Mouse (Mus musculus): ENCODE measurements around the gene Cdh4.

Cdh4 gene

GRCm38 (mm10) chr2:179600347-179600746, 158.1 kb downstream of the Cdh4 start:
- POLR2A ChIA-PET, result interaction anchor here in 1 of 4 experiments (2.0 kb wide), 1 partner anchor 57 kb away, joined by 5 read pairs; no protein-coding TSS in a partner anchor

GRCm38 (mm10) chr2:179601167-179601566, 158.9 kb downstream of the Cdh4 start:
- CTCF ChIA-PET, result no interaction called here
- POLR2A ChIA-PET, result interaction anchor here in 1 of 4 experiments (2.0 kb wide), 1 partner anchor 58 kb away, joined by 5 read pairs; no protein-coding TSS in a partner anchor

More at GRCm38 (mm10) chr2:179600347-179600746, 158.1 kb downstream of the Cdh4 start:
- CTCF ChIA-PET, result no interaction called here

GRCm38 (mm10) chr2:179604746-179605145, 162.5 kb downstream of the Cdh4 start:
- CTCF ChIA-PET, result no interaction called here
- POLR2A ChIA-PET, result interaction anchor here in 1 of 4 experiments (1.0 kb wide), 1 partner anchor 64 kb away, joined by 3 read pairs; no protein-coding TSS in a partner anchor

GRCm38 (mm10) chr2:179605255-179605654, 163.0 kb downstream of the Cdh4 start:
- ChIA-PET CTCF (no interaction called here), POLR2A (no interaction called here)

GRCm38 (mm10) chr2:179606341-179606740, 164.1 kb downstream of the Cdh4 start:
- POLR2A ChIA-PET, result no interaction called here

GRCm38 (mm10) chr2:179615906-179616305, 173.7 kb downstream of the Cdh4 start:
- CTCF ChIA-PET, result no interaction called here
- POLR2A ChIA-PET, result interaction anchor here in 1 of 4 experiments (1.1 kb wide), 1 partner anchor 24 kb away, joined by 3 read pairs; no protein-coding TSS in a partner anchor

More at GRCm38 (mm10) chr2:179606341-179606740, 164.1 kb downstream of the Cdh4 start:
- CTCF ChIA-PET, result interaction anchor here in 1 of 4 experiments (0.6 kb wide), 1 partner anchor 1432 kb away, joined by 7 read pairs; no protein-coding TSS in a partner anchor

GRCm38 (mm10) chr2:179623643-179624473, 181.6 kb downstream of the Cdh4 start:
- POLR2A ChIA-PET, result no interaction called here
- CTCF ChIA-PET, result interaction anchor here in 1 of 4 experiments (0.6 kb wide), 1 partner anchor 483 kb away, joined by 3 read pairs; no protein-coding TSS in a partner anchor

- POLR2A ChIA-PET, result no interaction called here
- CTCF ChIA-PET, result no interaction called here
These were observed 185.3 kb downstream of the Cdh4 start for GRCm38 (mm10) chr2:179627563-179627962.

GRCm38 (mm10) chr2:179630720-179631119, 188.5 kb downstream of the Cdh4 start:
- ChIA-PET POLR2A (no interaction called here), CTCF (no interaction called here)

- ChIA-PET CTCF (interaction anchor here in 2 of 4 experiments (0.6 to 1.5 kb wide), 3 partner anchors 62 to 210 kb away, joined by 3 to 5 read pairs (median 5); no protein-coding TSS in a partner anchor), POLR2A (no interaction called here)
These were observed 198.5 kb downstream of the Cdh4 start for GRCm38 (mm10) chr2:179640576-179641301.

GRCm38 (mm10) chr2:179648573-179649263, 206.5 kb downstream of the Cdh4 start:
- POLR2A ChIA-PET, result no interaction called here
- CTCF ChIA-PET, result interaction anchor here in 1 of 4 experiments (1.0 kb wide), 1 partner anchor 455 kb away, joined by 3 read pairs; no protein-coding TSS in a partner anchor

- CTCF ChIA-PET, result interaction anchor here in 2 of 4 experiments (0.6 to 1.0 kb wide), 2 partner anchors 36 to 102 kb away, joined by 3 read pairs; no protein-coding TSS in a partner anchor
These were observed 207.1 kb downstream of the Cdh4 start for GRCm38 (mm10) chr2:179649370-179649769.

GRCm38 (mm10) chr2:179650168-179650567, 207.9 kb downstream of the Cdh4 start:
- POLR2A ChIA-PET, result interaction anchor here in 1 of 4 experiments (0.6 to 1.3 kb wide), 3 partner anchors 11 to 1041 kb away, joined by 3 read pairs; no protein-coding TSS in a partner anchor
- CTCF ChIA-PET, result interaction anchor here in 2 of 4 experiments (0.6 to 1.0 kb wide), 3 partner anchors 35 to 268 kb away, joined by 3 read pairs; no protein-coding TSS in a partner anchor

More at GRCm38 (mm10) chr2:179649370-179649769, 207.1 kb downstream of the Cdh4 start:
- POLR2A ChIA-PET, result interaction anchor here in 1 of 4 experiments (1.2 to 1.3 kb wide), 2 partner anchors 12 to 74 kb away, joined by 3 read pairs; no protein-coding TSS in a partner anchor

GRCm38 (mm10) chr2:179655506-179655905, 213.3 kb downstream of the Cdh4 start:
- POLR2A ChIA-PET, result no interaction called here

GRCm38 (mm10) chr2:179659254-179659653, 217.0 kb downstream of the Cdh4 start:
- POLR2A ChIA-PET, result no interaction called here
- CTCF ChIA-PET, result interaction anchor here in 1 of 4 experiments (0.6 kb wide), 1 partner anchor 1199 kb away, joined by 4 read pairs; no protein-coding TSS in a partner anchor

More at GRCm38 (mm10) chr2:179655506-179655905, 213.3 kb downstream of the Cdh4 start:
- CTCF ChIA-PET, result interaction anchor here in 1 of 4 experiments (0.7 kb wide), 1 partner anchor 210 kb away, joined by 4 read pairs; no protein-coding TSS in a partner anchor

- POLR2A ChIA-PET, result interaction anchor here in 1 of 4 experiments (0.5 to 1.2 kb wide), 3 partner anchors 118 to 213 kb away, joined by 3 read pairs; no protein-coding TSS in a partner anchor
- CTCF ChIA-PET, result interaction anchor here (0.5 to 1.5 kb wide), 7 partner anchors 17 to 691 kb away, joined by 3 to 4 read pairs (median 3); no protein-coding TSS in a partner anchor
These were observed 219.9 kb downstream of the Cdh4 start for GRCm38 (mm10) chr2:179661998-179662714.

- ChIA-PET CTCF (interaction anchor here in 3 of 4 experiments (1.3 to 1.5 kb wide), 4 partner anchors 18 to 19 kb away, joined by 3 to 4 read pairs (median 4); no protein-coding TSS in a partner anchor), POLR2A (interaction anchor here in 2 of 4 experiments (0.5 to 1.2 kb wide), 3 partner anchors 118 to 248 kb away, joined by 3 read pairs; no protein-coding TSS in a partner anchor)
These were observed 220.5 kb downstream of the Cdh4 start for GRCm38 (mm10) chr2:179662739-179663138.
